Mouse (Mus musculus): ENCODE measurements at regions not wholly inside any gene's neighbourhood (a gene's known extent, or its start where the extent isn't known, plus 50 kb on each side); places are given as distances from the start of the nearest gene placed in this dataset.

GRCm38 (mm10) chr6:81323690-81324089, 599.8 kb upstream of the Gcfc2 start:
- no peak for DNase-seq

GRCm38 (mm10) chr6:81363969-81364529, 559.4 kb upstream of the Gcfc2 start:
- no peak for DNase-seq

GRCm38 (mm10) chr6:81388484-81388883, 535.0 kb upstream of the Gcfc2 start:
- no peak for DNase-seq

GRCm38 (mm10) chr6:81403122-81403521, 520.3 kb upstream of the Gcfc2 start:
- no peak for DNase-seq

- DNase-seq = peak; percentile 13
Measured at GRCm38 (mm10) chr6:81413611-81414010, 509.9 kb upstream of the Gcfc2 start.

GRCm38 (mm10) chr6:81434745-81435144, 488.7 kb upstream of the Gcfc2 start:
- no peak for DNase-seq

- no peak for DNase-seq
Measured at GRCm38 (mm10) chr6:81438951-81439722, 484.3 kb upstream of the Gcfc2 start.

- DNase-seq = no peak
Measured at GRCm38 (mm10) chr6:81441396-81441795, 482.1 kb upstream of the Gcfc2 start.

- no peak for DNase-seq
Measured at GRCm38 (mm10) chr6:81446019-81446800, 477.3 kb upstream of the Gcfc2 start.

GRCm38 (mm10) chr6:81447701-81448100, 475.8 kb upstream of the Gcfc2 start:
- no peak for DNase-seq

GRCm38 (mm10) chr6:81448366-81448765, 475.1 kb upstream of the Gcfc2 start:
- DNase-seq = no peak

GRCm38 (mm10) chr6:81461095-81461494, 462.4 kb upstream of the Gcfc2 start:
- no peak for DNase-seq

- no peak for DNase-seq
Measured at GRCm38 (mm10) chr6:81464442-81464841, 459.0 kb upstream of the Gcfc2 start.

GRCm38 (mm10) chr6:81466536-81466935, 456.9 kb upstream of the Gcfc2 start:
- no peak for DNase-seq

GRCm38 (mm10) chr6:81471340-81471955, 452.0 kb upstream of the Gcfc2 start:
- no peak for DNase-seq

- DNase-seq = no peak
Measured at GRCm38 (mm10) chr6:81472506-81472905, 451.0 kb upstream of the Gcfc2 start.

- no peak for DNase-seq
Measured at GRCm38 (mm10) chr6:81474786-81475185, 448.7 kb upstream of the Gcfc2 start.

- DNase-seq = no peak
Measured at GRCm38 (mm10) chr6:81487006-81487405, 436.5 kb upstream of the Gcfc2 start.

GRCm38 (mm10) chr6:81496239-81496638, 427.2 kb upstream of the Gcfc2 start:
- no peak for DNase-seq

GRCm38 (mm10) chr6:81517185-81517584, 406.3 kb upstream of the Gcfc2 start:
- no peak for DNase-seq

- DNase-seq = no peak
Measured at GRCm38 (mm10) chr6:81562260-81562659, 361.2 kb upstream of the Gcfc2 start.

GRCm38 (mm10) chr6:81563192-81563591, 360.3 kb upstream of the Gcfc2 start:
- DNase-seq = no peak

- DNase-seq = no peak
Measured at GRCm38 (mm10) chr6:81564295-81564694, 359.2 kb upstream of the Gcfc2 start.

All from right cerebral cortex, postnatal 25 days (tissue).